Mouse (Mus musculus) gastrocnemius, adult 8-10 months (tissue): ENCODE data around the gene C6. TPM values are rescaled to one million over a fixed set of nuclear protein-coding genes. Genes with fewer than 3 reads are reported as not detected.

ENCODE experiments used
- DNase-seq, 2 experiments: peaks; one replicate each; pipeline ENCODE4 v3.0.0; 2022; ENCODE audit warnings: low spot score in 2 of 2
- total RNA-seq, 4 experiments: library from RNA; stranded (reverse); gene quantifications; 2 replicates each; pipeline ENCODE4 v1.2.4; 2022

The C6 gene
- 1 to 10 TPM in 3 of 4 experiments, under 1 TPM in 1; 0.17 to 4.4 (median 1.2) TPM for total RNA-seq

DNA sequence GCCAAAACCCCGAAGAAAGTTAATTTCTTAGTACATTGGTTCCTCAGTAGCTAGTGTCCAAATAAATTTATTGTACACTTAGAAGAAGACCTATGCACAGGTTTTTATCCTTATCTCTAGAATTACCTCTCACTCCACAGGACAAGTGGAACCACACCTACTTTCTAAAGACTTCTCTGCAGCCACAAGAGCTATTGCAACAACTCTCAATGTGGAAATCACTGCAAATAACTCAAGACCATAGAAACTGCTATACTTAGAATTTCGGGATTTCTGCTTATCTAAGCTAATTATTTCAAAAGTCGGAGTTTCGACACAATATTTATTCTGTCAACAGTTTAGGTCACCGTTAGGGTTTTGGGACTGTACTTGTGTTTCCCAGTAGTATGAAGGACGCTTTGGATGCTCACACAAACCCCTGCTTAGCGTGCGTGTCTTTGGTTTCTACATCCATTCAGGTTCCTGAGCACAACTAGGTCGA is at the start of gene C6:
Gene C6, plus strand, starts transcription at position 346 of the 481 bp plus-strand sequence.
- no peak for DNase-seq

DNA sequence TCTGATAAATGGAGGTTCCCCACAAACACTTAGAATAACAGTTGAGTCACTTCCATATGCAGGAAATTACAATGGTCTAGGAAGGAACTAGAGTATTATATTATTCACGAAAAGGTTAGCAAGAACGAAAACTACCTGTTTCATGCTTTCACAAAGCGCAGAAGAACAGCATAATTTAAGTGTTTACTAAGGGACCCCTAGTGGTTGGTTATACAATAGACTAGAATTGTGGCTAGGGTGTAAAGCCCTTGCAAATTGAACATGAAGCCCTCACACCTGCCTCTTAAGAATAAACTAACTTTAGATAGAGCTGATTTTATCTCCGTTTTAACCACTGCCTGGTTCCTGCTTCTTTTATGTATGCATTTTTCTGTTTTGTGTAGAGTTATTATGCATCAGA is 29.4 kb upstream of the C6 start:
- no peak for DNase-seq

DNA sequence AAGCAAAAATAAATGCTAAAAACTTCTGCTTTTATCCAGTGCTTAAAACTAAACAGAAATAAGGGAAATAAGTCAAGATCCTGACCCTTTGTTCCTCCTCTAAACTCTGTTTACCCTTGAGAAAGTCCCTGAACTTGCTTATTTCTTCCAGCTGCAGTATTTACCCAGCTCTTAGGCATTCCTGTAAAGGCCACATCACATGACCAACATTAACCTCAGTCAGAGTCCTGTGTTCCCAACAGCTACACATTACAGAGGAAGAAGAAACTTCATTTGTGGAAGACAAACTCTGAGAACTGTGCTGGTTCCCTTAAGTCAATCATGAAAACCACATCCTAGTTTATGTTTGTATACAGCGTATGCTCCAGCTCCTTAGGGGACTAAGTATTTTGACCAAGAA is 7.2 kb downstream of the C6 start:
- DNase-seq = no peak

DNA sequence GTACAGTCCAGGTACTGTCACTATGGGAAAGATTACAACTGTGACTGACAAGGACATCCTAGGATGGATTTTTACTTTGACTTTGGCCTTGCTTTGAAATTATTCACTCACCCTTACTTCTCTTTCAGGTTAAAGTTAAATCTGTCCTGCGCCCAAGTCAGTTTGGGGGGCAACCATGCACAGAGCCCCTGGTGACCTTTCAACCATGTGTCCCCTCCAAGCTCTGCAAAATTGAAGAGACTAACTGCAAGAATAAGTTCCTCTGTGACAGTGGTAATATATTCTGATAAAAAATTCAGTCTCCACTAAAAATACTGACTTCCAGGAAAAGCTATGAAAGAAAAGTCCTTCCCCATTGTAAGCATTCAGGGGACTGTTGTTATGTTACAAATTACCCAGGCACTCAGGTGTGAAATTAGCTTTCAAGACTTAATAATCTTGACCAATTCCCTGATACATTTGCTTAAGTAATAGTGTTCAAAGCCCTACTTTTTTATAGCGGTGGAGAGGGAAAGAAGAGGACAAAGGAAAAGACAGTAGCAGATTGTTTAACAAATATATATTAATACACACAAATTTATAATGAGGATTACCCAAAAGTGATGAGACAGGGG is 8.1 kb downstream of the C6 start:
- no peak for DNase-seq

DNA sequence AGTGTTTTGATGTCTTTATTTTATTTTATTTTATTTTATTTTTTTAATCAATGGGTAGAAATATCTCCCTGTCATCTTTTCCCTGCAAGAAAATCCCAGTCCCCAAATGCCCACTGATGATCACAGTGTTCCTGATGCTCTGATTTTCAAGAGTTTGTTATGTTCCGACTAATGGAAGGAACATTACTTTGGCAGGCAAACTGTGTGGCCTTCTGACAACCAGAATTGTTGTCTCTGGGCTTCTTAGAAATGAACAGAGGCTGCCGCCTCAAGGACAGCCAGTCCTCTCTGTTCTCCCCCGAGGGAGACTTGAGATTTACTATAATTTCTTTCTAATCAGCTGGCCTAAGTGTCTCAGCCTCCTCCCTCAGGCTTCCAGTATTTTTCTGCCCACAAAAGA is 20.7 kb downstream of the C6 start:
- peak in 1 of 2 experiments; percentile 29 for DNase-seq

DNA sequence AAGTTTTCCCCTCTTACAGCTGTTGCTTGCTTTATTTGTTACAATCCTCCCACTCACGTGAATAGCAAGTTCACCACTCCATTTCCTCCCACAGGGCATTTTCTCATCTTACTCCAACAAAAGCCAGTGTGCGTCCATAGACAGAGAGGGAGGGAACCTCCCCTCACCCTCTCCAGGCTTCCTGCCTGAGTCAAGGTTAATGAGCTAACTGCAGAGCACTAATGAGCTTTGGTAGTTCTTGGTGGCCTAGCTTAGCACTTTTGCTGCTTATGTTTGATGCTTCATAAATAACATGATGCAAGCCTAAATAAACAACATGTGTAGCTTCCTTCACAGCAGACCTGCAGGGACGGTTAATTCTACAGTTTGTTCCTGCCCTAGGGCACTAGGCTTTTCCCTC is 63.4 kb downstream of the C6 start:
- no peak for DNase-seq

DNA sequence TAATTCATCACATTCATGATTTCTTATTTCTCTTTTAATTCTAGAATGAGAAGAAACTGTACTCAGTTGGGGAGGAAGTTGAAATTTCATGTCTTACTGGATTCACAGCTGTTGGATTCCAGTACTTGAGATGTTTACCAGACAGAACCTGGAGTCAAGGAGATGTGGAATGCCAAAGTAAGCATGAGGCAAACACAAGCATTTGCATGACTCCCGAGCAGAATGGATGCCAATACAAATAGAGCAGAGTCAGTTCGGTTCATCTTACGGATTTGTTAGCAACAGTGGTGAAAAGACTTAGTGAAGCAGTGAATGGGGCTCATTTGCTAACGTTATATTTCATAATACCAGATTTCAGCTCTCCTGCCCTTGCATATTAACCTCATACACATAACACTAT is 69.9 kb downstream of the C6 start:
- no peak for DNase-seq

DNA sequence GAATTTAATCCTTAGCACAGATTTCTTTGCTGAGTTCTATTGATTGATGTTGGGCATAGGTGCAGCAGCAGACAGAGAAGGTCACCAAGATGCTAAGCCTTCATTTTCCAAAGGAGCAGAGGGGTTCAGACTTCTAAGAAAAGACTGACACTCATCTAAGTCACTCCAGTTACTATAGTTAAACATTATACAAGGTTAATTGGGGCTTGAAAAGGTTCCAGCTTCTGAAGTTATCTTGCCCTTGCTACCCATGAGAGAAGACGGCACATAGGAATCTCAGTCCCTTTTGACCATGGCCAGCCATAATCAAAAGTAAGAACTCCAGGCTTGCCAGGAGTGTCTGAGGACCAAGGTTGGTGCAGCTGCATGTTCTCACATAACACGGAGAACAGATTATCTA is 77.3 kb downstream of the C6 start:
- DNase-seq = no peak

DNA sequence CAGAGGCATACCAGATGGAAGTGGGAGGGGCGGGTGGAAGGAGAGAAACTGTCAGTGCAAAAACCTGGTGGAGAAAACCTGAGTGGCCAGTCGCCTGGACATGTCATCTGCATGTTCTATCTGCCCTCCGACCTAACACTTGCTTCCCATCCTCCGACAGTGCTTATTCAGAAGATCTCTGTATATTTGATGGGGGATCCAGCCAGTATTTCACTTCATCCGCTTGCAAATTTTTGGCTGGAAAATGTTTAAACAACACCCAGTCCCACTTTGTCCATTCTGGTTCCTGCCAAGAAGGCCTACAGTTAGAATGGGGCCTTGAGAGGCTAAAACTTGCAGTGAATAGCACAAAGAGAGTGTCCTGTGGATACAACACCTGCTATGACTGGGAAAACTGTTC is 81.2 kb downstream of the C6 start:
- DNase-seq = no peak

DNA sequence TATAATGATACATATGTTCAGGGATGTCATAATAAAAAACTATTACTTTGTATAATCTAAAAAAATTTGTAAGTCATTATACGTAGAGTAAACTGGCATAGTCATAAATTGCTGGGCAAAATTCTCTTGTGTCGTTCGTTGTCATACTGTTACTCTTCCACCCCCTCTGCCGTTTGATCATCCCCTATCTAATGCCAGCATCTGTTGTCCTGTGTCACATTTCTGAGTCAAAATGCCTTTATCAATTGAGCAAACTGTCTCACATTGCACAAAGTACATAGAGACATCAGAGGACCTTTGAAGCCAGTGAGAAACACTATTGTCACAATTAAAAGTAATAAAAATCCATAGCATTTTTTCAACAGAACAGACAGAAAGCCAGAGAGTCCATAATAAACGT is 88.0 kb downstream of the C6 start:
- DNase-seq = no peak

DNA sequence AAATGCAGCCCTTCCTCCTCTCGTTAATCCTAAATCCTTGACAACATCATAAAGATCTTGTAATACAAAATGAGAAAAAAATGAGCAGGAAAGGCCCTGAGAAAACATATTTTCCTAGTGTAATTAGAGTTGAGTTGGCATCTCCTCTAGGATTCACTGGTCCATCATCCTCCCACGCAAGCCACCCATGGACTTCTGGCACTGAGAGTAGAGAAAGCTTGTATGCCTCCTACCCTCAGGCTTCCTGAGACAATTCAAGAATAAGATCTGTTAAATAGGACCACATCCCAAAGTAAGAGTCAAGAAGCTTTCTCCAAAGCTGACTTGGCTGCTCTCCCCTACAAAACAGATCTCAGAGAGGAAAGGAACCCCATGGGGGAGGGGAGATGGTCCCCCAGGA is 88.7 kb downstream of the C6 start:
- no peak for DNase-seq

DNA sequence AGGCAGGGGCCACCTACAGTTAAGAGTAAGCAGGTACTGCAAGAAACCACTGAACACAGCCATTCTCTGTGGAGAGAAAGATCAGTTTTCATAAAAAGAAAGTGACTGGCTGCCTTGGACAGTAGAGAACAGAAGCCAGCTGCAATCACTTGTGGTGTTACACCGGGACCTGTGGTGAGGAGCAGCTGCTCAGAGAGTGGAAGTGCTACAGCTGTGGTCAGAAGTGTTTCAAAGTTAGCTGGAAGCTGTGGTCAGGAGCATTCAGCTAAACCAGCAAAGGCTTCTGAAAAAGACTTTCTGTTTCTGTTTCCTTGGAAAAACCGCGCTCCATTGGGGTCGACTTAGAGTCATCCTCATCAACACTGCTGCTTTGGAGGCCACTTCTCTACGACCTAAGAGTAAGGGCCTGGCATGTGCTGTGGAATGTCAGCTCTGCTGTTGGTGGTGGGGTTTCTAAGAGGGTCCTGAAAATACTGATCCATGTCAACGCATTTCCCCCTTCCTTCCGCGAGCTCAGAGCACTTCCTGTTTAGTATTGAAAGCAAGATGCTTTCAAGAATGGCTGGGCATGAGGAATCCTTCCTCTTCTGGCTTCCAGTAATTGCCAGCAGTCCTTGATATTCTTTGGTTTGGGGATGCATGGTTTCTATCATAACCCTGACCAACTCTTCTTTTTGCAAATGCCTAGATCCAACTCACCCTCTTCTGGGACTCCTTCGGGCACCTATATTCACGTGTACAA is 89.9 kb downstream of the C6 start:
- DNase-seq = no peak

DNA sequence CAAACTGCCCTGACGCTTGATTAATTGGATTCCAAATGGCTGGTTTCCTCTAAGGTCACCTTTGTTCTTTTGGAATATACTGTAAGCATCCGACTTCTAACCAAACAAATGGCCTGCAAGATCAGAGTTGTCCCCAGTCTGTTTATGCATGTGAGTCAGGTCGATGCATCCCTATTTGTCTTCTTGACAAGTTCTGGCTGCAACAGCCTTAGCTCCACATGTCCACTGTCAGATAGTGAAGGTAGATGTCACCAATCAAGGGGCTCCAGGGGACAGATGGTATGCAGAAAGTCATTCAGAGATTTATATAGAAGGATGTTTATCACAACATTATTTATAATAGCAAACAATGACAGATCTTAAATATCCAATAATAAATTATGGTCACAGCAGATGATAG is 91.5 kb downstream of the C6 start:
- DNase-seq = no peak

DNA sequence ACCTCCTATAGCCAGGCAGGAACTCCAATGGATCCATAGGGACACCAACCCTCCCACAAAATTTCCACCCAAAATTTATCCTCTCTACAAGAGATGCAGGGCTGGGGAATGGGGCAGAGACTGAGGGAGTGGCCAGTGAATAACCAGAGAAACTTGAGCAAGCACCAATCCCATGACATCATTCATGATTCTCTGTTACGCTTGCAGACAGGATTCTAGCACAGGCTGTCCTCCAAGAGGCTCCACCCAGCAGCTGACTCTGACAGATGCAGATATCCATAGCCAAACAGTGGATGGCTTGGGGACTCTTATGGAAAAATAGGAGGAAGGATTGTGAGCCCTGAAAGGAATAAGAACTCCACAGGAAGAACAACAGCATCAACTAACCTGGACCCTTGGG is 94.2 kb downstream of the C6 start:
- no peak for DNase-seq

DNA sequence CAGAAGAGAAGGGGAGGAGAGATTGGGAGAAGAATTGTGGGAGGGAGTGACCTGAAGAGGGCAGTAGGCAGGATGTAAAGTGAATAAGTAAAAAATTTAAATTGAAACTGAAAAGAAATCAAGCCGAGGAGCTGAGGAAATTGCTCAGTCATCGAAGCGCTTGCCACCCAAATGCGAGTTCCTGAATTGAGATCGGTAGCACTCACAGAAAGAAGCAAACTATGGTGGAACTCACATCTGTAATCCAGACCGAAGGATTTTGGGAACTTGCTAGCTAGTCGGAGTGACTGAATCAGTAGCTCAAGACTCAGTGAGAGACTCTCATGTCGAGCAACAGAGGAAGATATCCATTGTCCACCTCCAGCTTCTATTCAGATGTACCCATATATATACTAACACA is 94.8 kb downstream of the C6 start:
- no peak for DNase-seq

DNA sequence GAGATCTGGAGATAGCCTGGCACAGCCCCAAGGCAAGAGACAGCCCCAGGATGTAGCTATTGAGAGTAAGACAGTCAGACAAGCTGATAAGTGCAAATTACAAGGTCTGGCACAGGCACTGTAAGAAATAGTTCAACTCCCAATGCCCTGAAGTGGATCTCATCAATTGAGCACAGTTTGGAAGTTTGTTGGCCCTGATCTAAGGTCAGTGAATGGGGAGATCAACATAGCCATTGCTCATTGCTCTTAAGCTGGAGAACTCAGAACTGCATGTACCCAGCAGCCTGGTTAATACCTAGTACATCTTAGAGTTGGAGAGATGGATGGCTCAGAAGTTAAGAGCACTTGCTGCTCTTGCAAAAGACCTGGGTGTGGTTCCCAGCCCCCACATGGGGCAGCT is 100.8 kb downstream of the C6 start:
- DNase-seq = no peak

DNA sequence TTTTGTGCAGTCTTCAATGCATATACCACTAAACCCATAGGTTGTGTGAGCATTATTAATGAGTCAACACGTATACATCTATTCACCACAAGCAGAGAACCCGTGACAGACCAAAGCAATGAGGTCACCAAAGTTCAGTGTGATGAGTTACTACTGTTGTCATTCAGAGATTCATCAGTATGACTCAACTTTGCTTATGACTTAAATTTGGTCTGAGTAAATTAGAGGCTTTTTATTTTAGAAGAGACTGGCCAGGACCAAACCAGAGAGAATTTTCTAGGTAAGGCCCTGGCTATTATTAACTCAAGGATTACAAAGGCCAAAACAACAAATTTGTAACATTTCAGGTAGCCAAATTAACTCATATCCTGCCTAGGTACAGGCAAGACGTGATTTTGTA is 109.4 kb downstream of the C6 start:
- DNase-seq = no peak

DNA sequence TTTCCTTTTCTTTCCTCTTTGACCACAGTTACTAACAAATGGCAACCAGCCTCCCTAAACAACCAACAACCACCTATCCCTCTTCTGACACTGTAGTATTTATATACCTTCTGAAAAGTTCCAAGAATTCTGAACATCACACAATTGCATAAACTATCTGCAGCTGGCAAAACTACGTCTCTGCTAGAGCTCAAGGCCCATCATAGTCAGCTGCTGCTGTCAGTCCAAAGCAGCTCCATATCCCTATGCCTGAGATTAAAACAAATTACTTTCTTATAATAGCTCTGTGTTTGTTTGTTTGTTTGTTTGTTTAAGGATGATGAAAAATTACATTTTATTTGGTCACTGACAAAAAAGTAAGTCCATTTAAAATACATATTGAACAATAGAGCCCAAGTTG is 123.0 kb downstream of the C6 start:
- DNase-seq = no peak

Other genes with a start within 250 kb of the C6 start
- not detected for gene Mroh2b, start 171.6 kb downstream of the C6 start, total RNA-seq